Mouse (Mus musculus): Measurements from ENCODE around the gene Mmp28. TPM values are rescaled to one million over a fixed set of nuclear protein-coding genes. Genes with fewer than 3 reads are reported as not detected.

Mmp28 gene
- polyA plus RNA-seq, 1 experiment: 4.3 TPM

- no peak for DNase-seq
- Histone ChIP-seq H3K4me3 (replicated peaks; ENCODE audit: insufficient read depth, low read depth, low read length) (no peak overlapping the region), H3K27ac (ENCODE audit: insufficient read depth, low read length) (no peak overlapping the region), H3K27me3 (ENCODE audit: control insufficient read depth, insufficient read depth, low read length) (no peaks in the 10 kb centered on the region), H3K4me1 (ENCODE audit: control insufficient read depth, insufficient read depth, low read length) (peaks cover 18% of the 10 kb centered on the region; the same call in 1 of the 2 replicates)
- 35% methylated on average over 6 of the region's 6 CpGs for WGBS
- no peak for TF ChIP-seq POLR2A (IDR thresholded peaks at IDR 0.05; ENCODE audit: borderline replicate concordance, insufficient read depth, low read length)
- TF ChIP-seq CTCF (IDR thresholded peaks at IDR 0.05; ENCODE audit: borderline replicate concordance, insufficient read depth, low read depth, low read length): no peak
Observed at GRCm38 (mm10) chr11:83394802-83395439, 68.0 kb downstream of the Mmp28 start.

GRCm38 (mm10) chr11:83393062-83393461 lies 69.8 kb downstream of the Mmp28 start:
- Histone ChIP-seq H3K4me3 (replicated peaks; ENCODE audit: insufficient read depth, low read depth, low read length) (no peak overlapping the region), H3K27me3 (ENCODE audit: control insufficient read depth, insufficient read depth, low read length) (no peaks in the 10 kb centered on the region), H3K4me1 (ENCODE audit: control insufficient read depth, insufficient read depth, low read length) (peaks cover 18% of the 10 kb centered on the region; the same call in 1 of the 2 replicates), H3K27ac (ENCODE audit: insufficient read depth, low read length) (peak overlapping the region; percentile 32; the same call in 1 of the 2 replicates)
- 19% methylated on average over 4 of the region's 4 CpGs for WGBS
- TF ChIP-seq POLR2A (IDR thresholded peaks at IDR 0.05; ENCODE audit: borderline replicate concordance, insufficient read depth, low read length) (no peak), CTCF (IDR thresholded peaks at IDR 0.05; ENCODE audit: borderline replicate concordance, insufficient read depth, low read depth, low read length) (no peak)
- DNase-seq: peak; percentile 52 to 80

Other genes with a start within 250 kb of the Mmp28 start
- 0.03 TPM in 1 of 2 replicates, not detected in the other for gene Slfn14, start 176.3 kb downstream of the Mmp28 start, polyA plus RNA-seq (2012; rRNA removed)
- gene Ap2b1, start 164.0 kb downstream of the Mmp28 start, polyA plus RNA-seq (2012; rRNA removed): 116 and 117 TPM in 2 replicates
- 8.6 and 9.8 TPM in 2 replicates for gene Pex12, start 160.5 kb downstream of the Mmp28 start, polyA plus RNA-seq (2012; rRNA removed)
- 121 and 126 TPM in 2 replicates for gene Rasl10b, start 53.9 kb downstream of the Mmp28 start, polyA plus RNA-seq (2012; rRNA removed)
- 0.16 and 0.22 TPM in 2 replicates for gene Gas2l2, start 33.6 kb downstream of the Mmp28 start, polyA plus RNA-seq (2012; rRNA removed)
- gene 1700020L24Rik, start 25.4 kb downstream of the Mmp28 start, polyA plus RNA-seq (2012; rRNA removed): 1.5 and 3.1 TPM in 2 replicates
- gene Taf15, start 10.0 kb upstream of the Mmp28 start, polyA plus RNA-seq (2012; rRNA removed): 60.0 and 60.1 TPM in 2 replicates
- not detected in 2 replicates for gene Heatr9, start 59.1 kb upstream of the Mmp28 start, polyA plus RNA-seq (2012; rRNA removed)
- gene Ccl5, start 67.4 kb upstream of the Mmp28 start, polyA plus RNA-seq (2012; rRNA removed): 0.85 and 1.3 TPM in 2 replicates
- gene Ccl9, start 115.6 kb upstream of the Mmp28 start, polyA plus RNA-seq (2012; rRNA removed): 0.62 and 0.87 TPM in 2 replicates
- 1.0 and 1.7 TPM in 2 replicates for gene Ccl6, start 130.0 kb upstream of the Mmp28 start, polyA plus RNA-seq (2012; rRNA removed)
- gene Rpl9-ps1, start 182.6 kb upstream of the Mmp28 start, polyA plus RNA-seq (2012; rRNA removed): not detected in 2 replicates
- gene Ccl3, start 186.3 kb upstream of the Mmp28 start, polyA plus RNA-seq (2012; rRNA removed): 0.25 and 0.41 TPM in 2 replicates
- gene Ccl4, start 199.5 kb upstream of the Mmp28 start, polyA plus RNA-seq (2012; rRNA removed): 0.25 and 0.32 TPM in 2 replicates
- gene Wfdc17, start 240.9 kb upstream of the Mmp28 start, polyA plus RNA-seq (2012; rRNA removed): 0.51 and 1.1 TPM in 2 replicates
- gene Wfdc18, start 245.9 kb upstream of the Mmp28 start, polyA plus RNA-seq (2012; rRNA removed): 3.0 and 5.3 TPM in 2 replicates